Mouse (Mus musculus) bone marrow, adult 2 months (tissue): Measurements from ENCODE around the gene Rspo4.

Experiments
- CTCF ChIP-seq: fragments of 200-500 bp; IDR thresholded peaks from 2 replicates; pipeline ENCODE4 v1.5.1; 2011; ENCODE audit warnings: low read length, control low read depth; ENCODE audit not compliant: control insufficient read depth, insufficient read depth
- POLR2A ChIP-seq: fragments of 200-500 bp; IDR thresholded peaks from 2 replicates; pipeline ENCODE4 v1.6.1; 2011; ENCODE audit warnings: low read depth, mild to moderate bottlenecking, control low read depth, low read length, borderline replicate concordance; ENCODE audit not compliant: control insufficient read depth

- TF ChIP-seq CTCF, result no peak
- TF ChIP-seq POLR2A, result no peak
Measured at GRCm38 (mm10) chr2:151910498-151910897, 67.8 kb downstream of the Rspo4 start.
